Mouse (Mus musculus) layer of hippocampus, adult 8-10 months (tissue): Measurements from ENCODE around the gene Cmtr1. TPM values are rescaled to one million over a fixed set of nuclear protein-coding genes. Genes with fewer than 3 reads are reported as not detected.
A peak's percentile ranks its signal among the peaks of the same experiment; 100 is the strongest.

ENCODE experiments used
- DNase-seq, 2 experiments: peaks; one replicate each; pipeline ENCODE4 v3.0.0; 2022; ENCODE audit warnings: low spot score in 2 of 2
- total RNA-seq, 4 experiments: library from RNA; stranded (reverse); gene quantifications; 2 replicates each; pipeline ENCODE4 v1.2.4; 2022

The Cmtr1 gene
- total RNA-seq, 4 experiments from 2014 or later, result 108 to 142 (median 130) TPM

- no peak for DNase-seq
Measured at GRCm38 (mm10) chr17:29731266-29731952, 71.0 kb downstream of the Cmtr1 start.

- DNase-seq, result peak in 1 of 2 experiments; percentile 63
Measured at GRCm38 (mm10) chr17:29731953-29732325, 71.5 kb downstream of the Cmtr1 start.

- DNase-seq, result no peak
Measured at GRCm38 (mm10) chr17:29732522-29732921, 72.1 kb downstream of the Cmtr1 start.

- no peak for DNase-seq
Measured at GRCm38 (mm10) chr17:29736448-29737014, 76.1 kb downstream of the Cmtr1 start.

GRCm38 (mm10) chr17:29737849-29738804 lies 77.7 kb downstream of the Cmtr1 start:
- DNase-seq, result peak; percentile 55 to 61

- no peak for DNase-seq
Measured at GRCm38 (mm10) chr17:29747466-29747865, 87.1 kb downstream of the Cmtr1 start.

- no peak for DNase-seq
Measured at GRCm38 (mm10) chr17:29754510-29754909, 94.1 kb downstream of the Cmtr1 start.

Other genes with a start within 250 kb of the Cmtr1 start
- gene Pim1, start 169.8 kb upstream of the Cmtr1 start, total RNA-seq, result 1 to 10 TPM; 2.6 to 3.8 (median 3.4) TPM
- gene Gm17657, start 111.0 kb upstream of the Cmtr1 start, total RNA-seq, result not detected
- gene Tbc1d22b, start 110.8 kb upstream of the Cmtr1 start, total RNA-seq, result 10 to 100 TPM; 37.0 to 41.9 (median 37.9) TPM
- gene Tmem217, start 108.2 kb upstream of the Cmtr1 start, total RNA-seq, result not detected
- gene Rnf8, start 45.8 kb upstream of the Cmtr1 start, total RNA-seq, result 10 to 100 TPM; 46.1 to 56.9 (median 52.0) TPM
- gene Gm28043, start 45.7 kb upstream of the Cmtr1 start, total RNA-seq, result 1 to 10 TPM; 4.5 to 6.3 (median 5.5) TPM
- gene Ccdc167, start 56.4 kb downstream of the Cmtr1 start, total RNA-seq, result 10 to 100 TPM; 17.0 to 25.2 (median 23.1) TPM